Mouse (Mus musculus): ENCODE data around the gene Tymp. TPM values are rescaled to one million over a fixed set of nuclear protein-coding genes. Genes with fewer than 3 reads are reported as not detected.

Tymp gene
- total and polyA plus RNA-seq, 2 experiments: 62.5 to 126 TPM

- Histone ChIP-seq H3K36me3 (ENCODE audit: control insufficient read depth, insufficient read depth, low read length) (0 out of 2 replicates have a peak, but pooled peaks cover 2% of the 10 kb centered on the region), H3K27ac (replicated peaks; ENCODE audit: insufficient read depth, low read depth, low read length) (no peak overlapping the region), H3K4me3 (ENCODE audit: insufficient read depth, low read depth, low read length) (no peak overlapping the region), H3K4me1 (ENCODE audit: control insufficient read depth, insufficient read depth, low read length) (peaks cover 3% of the 10 kb centered on the region), H3K79me2 (ENCODE audit: control insufficient read depth, insufficient read depth, low read length) (peaks cover 16% of the 10 kb centered on the region; the same call in 1 of the 2 replicates), H3K9ac (ENCODE audit: low read depth, low read length) (no peak overlapping the region), H3K27me3 (ENCODE audit: control insufficient read depth, insufficient read depth, low read length) (no peaks in the 10 kb centered on the region)
- no peak for DNase-seq (ENCODE audit: extremely low read depth, low read depth, low spot score)
- TF ChIP-seq CTCF (IDR thresholded peaks at IDR 0.05; ENCODE audit: low read depth, low read length) (no peak), POLR2A (IDR thresholded peaks at IDR 0.05; ENCODE audit: extremely low read depth, insufficient read depth, low read length) (no peak)
- WGBS: 96% methylated on average over 16 of the region's 16 CpGs
These were observed 23.0 kb downstream of the Tymp start for GRCm38 (mm10) chr15:89353837-89354236.

DNA sequence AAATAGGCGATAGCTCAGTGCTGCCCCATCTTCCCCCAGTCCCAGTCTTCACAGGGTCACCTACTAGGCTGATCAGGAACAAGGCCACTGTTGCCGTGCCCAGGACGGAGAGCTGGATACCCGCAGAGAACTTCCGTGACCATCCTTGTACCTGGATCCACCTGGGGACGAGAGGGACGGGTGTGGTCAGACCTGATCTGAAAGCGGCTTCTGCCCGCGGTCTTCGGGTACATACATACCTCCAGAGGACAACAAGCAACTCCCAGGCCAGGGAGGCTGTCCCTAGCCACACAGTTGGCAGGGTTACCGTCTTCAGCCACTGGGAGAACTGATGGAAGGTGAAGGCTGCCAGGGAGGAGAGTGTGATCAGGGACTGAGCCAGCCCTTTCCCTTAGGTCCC lies 24.0 kb downstream of the Tymp start:
- DNase-seq (ENCODE audit: extremely low read depth, low read depth, low spot score): no peak
- H3K27ac ChIP-seq (replicated peaks; ENCODE audit: insufficient read depth, low read depth, low read length): no peak overlapping the region
- H3K79me2 ChIP-seq (ENCODE audit: control insufficient read depth, insufficient read depth, low read length): peaks cover 12% of the 10 kb centered on the region; the same call in 1 of the 2 replicates
- 97% methylated on average over 12 of the region's 12 CpGs for WGBS
- TF ChIP-seq POLR2A (IDR thresholded peaks at IDR 0.05; ENCODE audit: extremely low read depth, insufficient read depth, low read length): no peak
- TF ChIP-seq CTCF (IDR thresholded peaks at IDR 0.05; ENCODE audit: low read depth, low read length): no peak
- H3K27me3 ChIP-seq (ENCODE audit: control insufficient read depth, insufficient read depth, low read length): no peaks in the 10 kb centered on the region
- H3K36me3 ChIP-seq (ENCODE audit: control insufficient read depth, insufficient read depth, low read length): 0 out of 2 replicates have a peak, but pooled peaks cover 2% of the 10 kb centered on the region
- peaks cover 3% of the 10 kb centered on the region for H3K4me1 ChIP-seq (ENCODE audit: control insufficient read depth, insufficient read depth, low read length)
- no peak overlapping the region for H3K9ac ChIP-seq (ENCODE audit: low read depth, low read length)
- no peak overlapping the region for H3K4me3 ChIP-seq (ENCODE audit: insufficient read depth, low read depth, low read length)

DNA sequence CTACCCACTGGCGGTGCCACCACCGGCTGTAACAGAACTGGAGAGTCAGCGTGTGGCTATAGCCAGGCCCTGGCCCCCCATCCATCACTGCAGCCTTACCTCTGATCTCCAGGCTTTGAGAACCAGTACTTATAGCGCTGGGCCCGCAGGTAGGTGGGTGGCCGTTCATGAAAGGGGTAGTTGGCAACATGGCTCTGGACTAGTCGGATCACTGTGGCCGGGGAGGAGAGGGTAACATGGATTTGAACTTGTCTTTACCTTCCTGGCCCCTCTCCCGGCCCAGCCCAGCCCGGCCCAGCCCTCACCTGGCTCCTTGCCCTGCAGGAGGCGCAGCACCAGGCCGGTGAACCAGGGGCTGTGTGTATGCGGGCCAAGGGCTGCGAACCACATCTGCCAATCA lies 24.8 kb downstream of the Tymp start:
- TF ChIP-seq POLR2A (IDR thresholded peaks at IDR 0.05; ENCODE audit: extremely low read depth, insufficient read depth, low read length): no peak
- peaks cover 10% of the 10 kb centered on the region; the same call in 1 of the 2 replicates for H3K79me2 ChIP-seq (ENCODE audit: control insufficient read depth, insufficient read depth, low read length)
- H3K9ac ChIP-seq (ENCODE audit: low read depth, low read length): no peak overlapping the region
- peaks cover 3% of the 10 kb centered on the region for H3K4me1 ChIP-seq (ENCODE audit: control insufficient read depth, insufficient read depth, low read length)
- no peak for DNase-seq (ENCODE audit: extremely low read depth, low read depth, low spot score)
- no peak overlapping the region for H3K27ac ChIP-seq (replicated peaks; ENCODE audit: insufficient read depth, low read depth, low read length)
- H3K27me3 ChIP-seq (ENCODE audit: control insufficient read depth, insufficient read depth, low read length): no peaks in the 10 kb centered on the region
- WGBS: 98% methylated on average over 14 of the region's 14 CpGs
- H3K36me3 ChIP-seq (ENCODE audit: control insufficient read depth, insufficient read depth, low read length): 0 out of 2 replicates have a peak, but pooled peaks cover 2% of the 10 kb centered on the region
- H3K4me3 ChIP-seq (ENCODE audit: insufficient read depth, low read depth, low read length): no peak overlapping the region

DNA sequence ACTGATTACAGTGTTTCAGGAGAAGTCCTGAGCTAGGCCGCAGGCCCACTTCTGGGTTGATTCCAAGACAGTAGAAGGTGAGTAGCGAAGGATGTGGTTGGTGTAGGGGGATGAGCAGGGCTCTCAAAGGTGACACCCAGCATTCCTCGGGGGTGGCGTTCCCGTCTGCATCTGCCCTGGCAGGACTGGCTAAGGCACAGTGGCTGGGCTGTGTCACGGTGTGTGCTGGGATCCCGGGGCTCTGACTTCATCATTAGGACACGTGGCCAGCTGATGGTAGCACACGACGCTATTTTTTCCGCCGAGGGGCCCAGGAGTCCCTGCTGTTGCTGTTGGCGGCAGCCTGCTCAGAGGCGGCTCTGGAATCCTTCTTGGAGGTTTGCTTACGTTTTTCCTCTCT lies 25.5 kb downstream of the Tymp start:
- 0 out of 2 replicates have a peak, but pooled peaks cover 2% of the 10 kb centered on the region for H3K36me3 ChIP-seq (ENCODE audit: control insufficient read depth, insufficient read depth, low read length)
- no peak overlapping the region for H3K4me3 ChIP-seq (ENCODE audit: insufficient read depth, low read depth, low read length)
- 94% methylated on average over 15 of the region's 15 CpGs for WGBS
- no peak for DNase-seq (ENCODE audit: extremely low read depth, low read depth, low spot score)
- no peak overlapping the region for H3K9ac ChIP-seq (ENCODE audit: low read depth, low read length)
- no peaks in the 10 kb centered on the region; the same call in 1 of the 2 replicates for H3K4me1 ChIP-seq (ENCODE audit: control insufficient read depth, insufficient read depth, low read length)
- H3K27me3 ChIP-seq (ENCODE audit: control insufficient read depth, insufficient read depth, low read length): no peaks in the 10 kb centered on the region
- no peak for TF ChIP-seq POLR2A (IDR thresholded peaks at IDR 0.05; ENCODE audit: extremely low read depth, insufficient read depth, low read length)
- no peak for TF ChIP-seq CTCF (IDR thresholded peaks at IDR 0.05; ENCODE audit: low read depth, low read length)
- H3K27ac ChIP-seq (replicated peaks; ENCODE audit: insufficient read depth, low read depth, low read length): no peak overlapping the region
- peaks cover 10% of the 10 kb centered on the region; the same call in 1 of the 2 replicates for H3K79me2 ChIP-seq (ENCODE audit: control insufficient read depth, insufficient read depth, low read length)

- no peaks in the 10 kb centered on the region; the same call in 1 of the 2 replicates for H3K4me1 ChIP-seq (ENCODE audit: control insufficient read depth, insufficient read depth, low read length)
- 0 out of 2 replicates have a peak, but pooled peaks cover 2% of the 10 kb centered on the region for H3K36me3 ChIP-seq (ENCODE audit: control insufficient read depth, insufficient read depth, low read length)
- WGBS: 80% methylated on average over 5 of the region's 5 CpGs
- H3K27me3 ChIP-seq (ENCODE audit: control insufficient read depth, insufficient read depth, low read length): no peaks in the 10 kb centered on the region
- no peak for TF ChIP-seq CTCF (IDR thresholded peaks at IDR 0.05; ENCODE audit: low read depth, low read length)
- no peak for TF ChIP-seq POLR2A (IDR thresholded peaks at IDR 0.05; ENCODE audit: extremely low read depth, insufficient read depth, low read length)
- H3K9ac ChIP-seq (ENCODE audit: low read depth, low read length): no peak overlapping the region
- H3K4me3 ChIP-seq (ENCODE audit: insufficient read depth, low read depth, low read length): no peak overlapping the region
- DNase-seq (ENCODE audit: extremely low read depth, low read depth, low spot score): no peak
- H3K27ac ChIP-seq (replicated peaks; ENCODE audit: insufficient read depth, low read depth, low read length): no peak overlapping the region
- peaks cover 6% of the 10 kb centered on the region; the same call in 1 of the 2 replicates for H3K79me2 ChIP-seq (ENCODE audit: control insufficient read depth, insufficient read depth, low read length)
These were observed 26.4 kb downstream of the Tymp start for GRCm38 (mm10) chr15:89350447-89350846.

GRCm38 (mm10) chr15:89343325-89343724 lies 33.5 kb downstream of the Tymp start:
- peak; percentile 10 for DNase-seq (ENCODE audit: extremely low read depth, low read depth, low spot score)
- WGBS: 73% methylated on average over 3 of the region's 3 CpGs

More at GRCm38 (mm10) chr15:89343325-89343724, 33.5 kb downstream of the Tymp start:
- Histone ChIP-seq H3K4me1 (ENCODE audit: control insufficient read depth, insufficient read depth, low read length) (no peaks in the 10 kb centered on the region), H3K27ac (replicated peaks; ENCODE audit: insufficient read depth, low read depth, low read length) (no peak overlapping the region), H3K79me2 (ENCODE audit: control insufficient read depth, insufficient read depth, low read length) (no peaks in the 10 kb centered on the region), H3K9ac (ENCODE audit: low read depth, low read length) (no peak overlapping the region), H3K4me3 (ENCODE audit: insufficient read depth, low read depth, low read length) (no peak overlapping the region), H3K27me3 (ENCODE audit: control insufficient read depth, insufficient read depth, low read length) (no peaks in the 10 kb centered on the region), H3K36me3 (ENCODE audit: control insufficient read depth, insufficient read depth, low read length) (no peaks in the 10 kb centered on the region)
- TF ChIP-seq CTCF (IDR thresholded peaks at IDR 0.05; ENCODE audit: low read depth, low read length): peak; percentile 37; the same call in 1 of the 2 replicates
- no peak for TF ChIP-seq POLR2A (IDR thresholded peaks at IDR 0.05; ENCODE audit: extremely low read depth, insufficient read depth, low read length)
